In genomic region chr4:126468925-126469324, GRCm38 (mm10) we compare ENCODE assay signal across 8 mouse cellular contexts. TPM values are rescaled to one million over a fixed set of nuclear protein-coding genes. Genes with fewer than 3 reads are reported as not detected.
DNase-seq lines count a peak whose midpoint lies in the region; ATAC-seq and TF ChIP-seq lines count a peak whose summit lies in the region.

No protein-coding gene starts in this region.

- intact Hi-C loops in heart, postnatal 14 days (cut with DNase I), result loop anchor here (2.0 kb wide), 1 partner anchor 38 kb away; no protein-coding TSS in a partner anchor

- H3K4me2 ChIP-seq in heart, embryonic 13.5 days, result peak overlapping the region; percentile 81
- peak overlapping the region; percentile 71 for H3K4me2 ChIP-seq in forebrain, postnatal 0 days (ENCODE audit: low read depth)

- ATAC-seq in heart, embryonic 13.5 days (ENCODE audit: extremely low read depth, insufficient number of reproducible peaks, low FRiP score, low TSS enrichment), result no peak
- ATAC-seq in G1E (ENCODE audit: extremely low read depth, insufficient number of reproducible peaks, low FRiP score, poor library complexity, severe bottlenecking), result peak; percentile 12; the same call in 1 of the 2 replicates
- no peak for ATAC-seq in forebrain, postnatal 0 days

- peak overlapping the region; percentile 96 for H3K4me3 ChIP-seq in heart, embryonic 13.5 days
- peak overlapping the region; percentile 85 for H3K4me3 ChIP-seq in G1E (ENCODE audit: low read depth, low read length)
- peak overlapping the region; percentile 97 for H3K4me3 ChIP-seq in forebrain, postnatal 0 days (ENCODE audit: low read depth, low read length)
- H3K4me3 ChIP-seq in midbrain, embryonic 10.5 days, result peak overlapping the region; percentile 97

- H3K27ac ChIP-seq in heart, embryonic 13.5 days (replicated peaks), result peak overlapping the region; percentile 61; the same call in 1 of the 2 replicates
- H3K27ac ChIP-seq in forebrain, postnatal 0 days (ENCODE audit: low read depth, low read length), result peak overlapping the region; percentile 97
- peak overlapping the region; percentile 100 for H3K27ac ChIP-seq in midbrain, embryonic 10.5 days (replicated peaks)

- TF ChIP-seq CTCF in G1E (IDR thresholded peaks at IDR 0.05; ENCODE audit: low read depth, low read length), result no peak
- no peak for TF ChIP-seq CTCF in forebrain, postnatal 0 days (IDR thresholded peaks at IDR 0.05; ENCODE audit: low read depth)

- peak overlapping the region; percentile 56 for H3K9ac ChIP-seq in heart, embryonic 13.5 days
- peak overlapping the region; percentile 97 for H3K9ac ChIP-seq in forebrain, postnatal 0 days

- whole genome bisulfite sequencing in heart, embryonic 13.5 days, result 6% methylated on average over 8 of the region's 8 CpGs
- WGBS in forebrain, postnatal 0 days, result under 1% methylated on average over 8 of the region's 8 CpGs
- 8% methylated on average over 8 of the region's 8 CpGs for WGBS in midbrain, embryonic 10.5 days

- no peaks in the 10 kb centered on the region for H3K27me3 ChIP-seq in heart, embryonic 13.5 days (replicated peaks)
- peaks cover 2% of the 10 kb centered on the region; the same call in 1 of the 2 replicates for H3K27me3 ChIP-seq in G1E (ENCODE audit: insufficient read depth, low read length)
- no peaks in the 10 kb centered on the region for H3K27me3 ChIP-seq in forebrain, postnatal 0 days (ENCODE audit: insufficient read depth, low read length)
- H3K27me3 ChIP-seq in midbrain, embryonic 10.5 days (ENCODE audit: low read depth, poor library complexity, severe bottlenecking), result no peaks in the 10 kb centered on the region

- no peak for DNase-seq in heart, postnatal 14 days
- DNase-seq in G1E (ENCODE audit: low spot score), result no peak
- DNase-seq in forebrain, postnatal 0 days, result no peak
- DNase-seq in midbrain, embryonic 10.5 days (ENCODE audit: low spot score), result no peak
- DNase-seq in thymus, postnatal 36 days, result no peak
- DNase-seq in cerebellum, postnatal 14 days, result no peak
- no peak for DNase-seq in cerebellum, adult 11 months

- peaks cover 43% of the 10 kb centered on the region for H3K4me1 ChIP-seq in heart, embryonic 13.5 days
- H3K4me1 ChIP-seq in G1E (ENCODE audit: insufficient read depth, low read depth, low read length), result peaks cover 46% of the 10 kb centered on the region
- H3K4me1 ChIP-seq in forebrain, postnatal 0 days (ENCODE audit: insufficient read depth), result peaks cover 25% of the 10 kb centered on the region
- H3K4me1 ChIP-seq in midbrain, embryonic 10.5 days, result peaks cover 51% of the 10 kb centered on the region

- H3K9me3 ChIP-seq in heart, embryonic 13.5 days, result no peaks in the 10 kb centered on the region
- no peaks in the 10 kb centered on the region for H3K9me3 ChIP-seq in G1E (replicated peaks)
- no peaks in the 10 kb centered on the region for H3K9me3 ChIP-seq in forebrain, postnatal 0 days (ENCODE audit: low read length)
- no peaks in the 10 kb centered on the region for H3K9me3 ChIP-seq in midbrain, embryonic 10.5 days (replicated peaks)

- H3K36me3 ChIP-seq in heart, embryonic 13.5 days, result no peaks in the 10 kb centered on the region
- H3K36me3 ChIP-seq in G1E (replicated peaks), result peaks cover 9% of the 10 kb centered on the region
- no peaks in the 10 kb centered on the region for H3K36me3 ChIP-seq in forebrain, postnatal 0 days (ENCODE audit: insufficient read depth)
- H3K36me3 ChIP-seq in midbrain, embryonic 10.5 days, result no peaks in the 10 kb centered on the region

RNA-seq across cellular contexts. Expression of gene Ago1, which starts 0.5 kb away (rescaled TPM):
- 2.7 and 2.8 TPM in 2 replicates for polyA plus RNA-seq in heart, embryonic 13.5 days (2015; fragmentation: Nextera tagmentation; extraction: Ambion mirVana)
- total RNA-seq in heart, postnatal 14 days (2021), result 10 to 100 TPM; 15.0 to 15.6 TPM
- 25.3 and 30.9 TPM in 2 replicates for total RNA-seq in G1E (2014; fragmentation: Nextera tagmentation)
- 12.1 and 15.2 TPM in 2 replicates for total RNA-seq in G1E (2017)
- polyA plus RNA-seq in G1E (2012), result 6.2 and 8.0 TPM in 2 replicates
- 33.2 and 35.7 TPM in 2 replicates for total RNA-seq in forebrain, postnatal 0 days (2014; rRNA removed)
- 4.5 and 4.7 TPM in 2 replicates for polyA plus RNA-seq in forebrain, postnatal 0 days (2015; fragmentation: Nextera tagmentation; extraction: Ambion mirVana)
- polyA plus RNA-seq in midbrain, embryonic 10.5 days (2016; fragmentation: Nextera tagmentation; extraction: Ambion mirVana), result 11.9 and 16.3 TPM in 2 replicates

RNA-seq across cellular contexts. Expression of gene Ago3, which starts 39.6 kb away (rescaled TPM):
- polyA plus RNA-seq in heart, embryonic 13.5 days (2015; fragmentation: Nextera tagmentation; extraction: Ambion mirVana), result 10.4 and 10.6 TPM in 2 replicates
- 10 to 100 TPM; 14.5 to 15.0 TPM for total RNA-seq in heart, postnatal 14 days (2021)
- 18.0 and 24.7 TPM in 2 replicates for total RNA-seq in G1E (2014; fragmentation: Nextera tagmentation)
- total RNA-seq in G1E (2017), result 6.3 and 8.9 TPM in 2 replicates
- 3.1 and 6.6 TPM in 2 replicates for polyA plus RNA-seq in G1E (2012)
- total RNA-seq in forebrain, postnatal 0 days (2014; rRNA removed), result 7.3 and 11.4 TPM in 2 replicates
- 9.6 and 13.2 TPM in 2 replicates for polyA plus RNA-seq in forebrain, postnatal 0 days (2015; fragmentation: Nextera tagmentation; extraction: Ambion mirVana)
- polyA plus RNA-seq in midbrain, embryonic 10.5 days (2016; fragmentation: Nextera tagmentation; extraction: Ambion mirVana), result 13.3 and 15.9 TPM in 2 replicates
